Mouse (Mus musculus) neutrophil, adult 83 days (primary cell): ENCODE data around the gene Cela1. TPM values are rescaled to one million over a fixed set of nuclear protein-coding genes. Genes with fewer than 3 reads are reported as not detected.

Experiments used
- total RNA-seq, 2 experiments: library from RNA; stranded (reverse); gene quantifications; one replicate each; pipeline ENCODE4 v1.2.4; 2023

The Cela1 gene
- total RNA-seq = 1 to 10 TPM; 2.7 to 6.7 TPM

GRCm38 (mm10) chr15:100687430-100687971 is at the start of gene Cela1:
Cela1 (minus strand) TSS chr15:100687921.

GRCm38 (mm10) chr15:100729281-100729985 is 41.7 kb upstream of the Cela1 start, which contains the start of gene Galnt6:
Galnt6 (minus strand) TSS chr15:100729376.

GRCm38 (mm10) chr15:100669337-100669736 is 18.4 kb downstream of the Cela1 start, which contains the start of gene Bin2:
Bin2 (minus strand) TSS chr15:100669553.

GRCm38 (mm10) chr15:100636700-100637501 is 50.8 kb downstream of the Cela1 start, which contains the start of gene Smagp:
Smagp (minus strand) TSS chr15:100636940.

Other genes with a start within 250 kb of the Cela1 start
- gene Letmd1, start 218.9 kb downstream of the Cela1 start, total RNA-seq = 10 to 100 TPM; 10.4 to 10.6 TPM
- 1 to 10 TPM; 1.1 to 1.3 TPM for gene Csrnp2, start 192.4 kb downstream of the Cela1 start, total RNA-seq
- 1 to 10 TPM; 3.7 to 4.6 TPM for gene Tfcp2, start 135.9 kb downstream of the Cela1 start, total RNA-seq
- gene Pou6f1, start 87.9 kb downstream of the Cela1 start, total RNA-seq = 1 to 10 TPM; 1.3 to 1.6 TPM
- 100 to 1,000 TPM; 411 to 444 TPM for gene Dazap2, start 72.6 kb downstream of the Cela1 start, total RNA-seq
- 1 to 10 TPM; 2.5 to 3.4 TPM for gene Smagp, start 51.0 kb downstream of the Cela1 start, total RNA-seq
- 100 to 1,000 TPM; 235 to 265 TPM for gene Bin2, start 18.4 kb downstream of the Cela1 start, total RNA-seq
- gene Galnt6, start 41.5 kb upstream of the Cela1 start, total RNA-seq = 1 to 10 TPM; 6.1 to 6.5 TPM
- 1 to 10 TPM; 1.4 to 2.0 TPM for gene Slc4a8, start 73.8 kb upstream of the Cela1 start, total RNA-seq
- gene Scn8a, start 181.9 kb upstream of the Cela1 start, total RNA-seq = not detected